Comparison of ENCODE assay signal across 20 mouse cellular contexts in genomic region chr2:72252510-72253505, GRCm38 (mm10). TPM values are rescaled to one million over a fixed set of nuclear protein-coding genes. Genes with fewer than 3 reads are reported as not detected.
DNase-seq lines count a peak whose midpoint lies in the region; ATAC-seq lines count a peak whose summit lies in the region.
"Had no signal": no experiment of that assay in that cellular context is flagged by ENCODE, and none has a peak within 500 bp of the region (broad histone marks: within the 10 kb centered on the region; RNA-seq: fewer than 3 reads in every experiment).

No protein-coding gene starts in this region.

- no peaks in the 10 kb centered on the region for H3K27me3 ChIP-seq in forebrain, embryonic 14.5 days (replicated peaks; ENCODE audit: control insufficient read depth, insufficient read depth, low read length)
- 0 out of 2 replicates have a peak, but pooled peaks cover 2% of the 10 kb centered on the region for H3K27me3 ChIP-seq in forebrain, embryonic 10.5 days (ENCODE audit: poor library complexity, severe bottlenecking)
- no peaks in the 10 kb centered on the region for H3K27me3 ChIP-seq in limb, embryonic 13.5 days
- H3K27me3 ChIP-seq in limb, embryonic 10.5 days (ENCODE audit: low read depth, poor library complexity, severe bottlenecking) = no peaks in the 10 kb centered on the region
- H3K27me3 ChIP-seq in embryonic facial prominence, embryonic 15.5 days = no peaks in the 10 kb centered on the region
- H3K27me3 ChIP-seq: embryonic facial prominence, embryonic 12.5 days had no signal

- H3K4me2 ChIP-seq in forebrain, embryonic 14.5 days (ENCODE audit: low read length) = no peak overlapping the region
- H3K4me2 ChIP-seq in limb, embryonic 13.5 days (replicated peaks) = no peak overlapping the region
- H3K4me2 ChIP-seq in embryonic facial prominence, embryonic 15.5 days (replicated peaks) = no peak overlapping the region
- H3K4me2 ChIP-seq: embryonic facial prominence, embryonic 12.5 days; liver, embryonic 11.5 days had no signal

- H3K9me3 ChIP-seq in forebrain, embryonic 14.5 days (replicated peaks; ENCODE audit: control insufficient read depth, low read length) = no peaks in the 10 kb centered on the region
- no peaks in the 10 kb centered on the region for H3K9me3 ChIP-seq in forebrain, embryonic 10.5 days
- H3K9me3 ChIP-seq in limb, embryonic 13.5 days = no peaks in the 10 kb centered on the region
- no peaks in the 10 kb centered on the region for H3K9me3 ChIP-seq in limb, embryonic 10.5 days (replicated peaks)
- no peaks in the 10 kb centered on the region for H3K9me3 ChIP-seq in embryonic facial prominence, embryonic 15.5 days (replicated peaks)
- H3K9me3 ChIP-seq: embryonic facial prominence, embryonic 12.5 days had no signal

- H3K4me3 ChIP-seq in forebrain, embryonic 14.5 days (ENCODE audit: low read depth, low read length) = no peak overlapping the region
- H3K4me3 ChIP-seq in forebrain, embryonic 10.5 days = no peak overlapping the region
- H3K4me3 ChIP-seq in limb, embryonic 13.5 days = no peak overlapping the region
- no peak overlapping the region for H3K4me3 ChIP-seq in limb, embryonic 10.5 days
- no peak overlapping the region for H3K4me3 ChIP-seq in embryonic facial prominence, embryonic 15.5 days (replicated peaks)
- H3K4me3 ChIP-seq: embryonic facial prominence, embryonic 12.5 days had no signal

- peak; percentile 65; the same call in 1 of the 2 replicates for ATAC-seq in forebrain, embryonic 14.5 days
- peak; percentile 19; the same call in 1 of the 2 replicates for ATAC-seq in limb, embryonic 13.5 days (ENCODE audit: low FRiP score, low read depth)
- ATAC-seq in embryonic facial prominence, embryonic 15.5 days (ENCODE audit: insufficient number of reproducible peaks, low FRiP score, low TSS enrichment, low read depth) = no peak
- ATAC-seq: Patski had no signal

- 35% methylated on average over 18 of the region's 18 CpGs for WGBS in forebrain, embryonic 14.5 days
- WGBS in forebrain, embryonic 10.5 days = 74% methylated on average over 18 of the region's 18 CpGs
- 43% methylated on average over 18 of the region's 18 CpGs for WGBS in limb, embryonic 13.5 days
- WGBS in limb, embryonic 10.5 days = 68% methylated on average over 18 of the region's 18 CpGs
- WGBS in embryonic facial prominence, embryonic 15.5 days = 48% methylated on average over 18 of the region's 18 CpGs

- H3K4me1 ChIP-seq in forebrain, embryonic 14.5 days (ENCODE audit: control insufficient read depth, insufficient read depth, low read length) = peaks cover 15% of the 10 kb centered on the region
- peaks cover 37% of the 10 kb centered on the region for H3K4me1 ChIP-seq in forebrain, embryonic 10.5 days
- peaks cover 37% of the 10 kb centered on the region for H3K4me1 ChIP-seq in limb, embryonic 13.5 days
- H3K4me1 ChIP-seq in limb, embryonic 10.5 days = peaks cover 34% of the 10 kb centered on the region
- H3K4me1 ChIP-seq in embryonic facial prominence, embryonic 15.5 days = peaks cover 32% of the 10 kb centered on the region

- H3K9ac ChIP-seq in forebrain, embryonic 14.5 days (ENCODE audit: low read length) = no peak overlapping the region
- no peak overlapping the region for H3K9ac ChIP-seq in limb, embryonic 13.5 days
- H3K9ac ChIP-seq in embryonic facial prominence, embryonic 15.5 days = no peak overlapping the region
- H3K9ac ChIP-seq: embryonic facial prominence, embryonic 12.5 days had no signal

- H3K27ac ChIP-seq in forebrain, embryonic 14.5 days (ENCODE audit: low read depth, low read length) = no peak overlapping the region
- H3K27ac ChIP-seq in forebrain, embryonic 10.5 days = no peak overlapping the region
- H3K27ac ChIP-seq in limb, embryonic 13.5 days = no peak overlapping the region
- H3K27ac ChIP-seq in limb, embryonic 10.5 days = no peak overlapping the region
- H3K27ac ChIP-seq in embryonic facial prominence, embryonic 15.5 days (replicated peaks) = peak overlapping the region; percentile 77
- H3K27ac ChIP-seq: embryonic facial prominence, embryonic 12.5 days had no signal

- peak; percentile 27 for DNase-seq in forebrain, embryonic 14.5 days (ENCODE audit: low spot score)
- DNase-seq in forebrain, embryonic 10.5 days (ENCODE audit: extremely low spot score, low spot score) = no peak
- DNase-seq in limb, embryonic 10.5 days (ENCODE audit: low spot score) = no peak
- DNase-seq in ES-CJ7 (ENCODE audit: low read depth, low spot score) = peak; percentile 31
- DNase-seq in thymus, postnatal 14 days = no peak
- no peak for DNase-seq in urinary bladder, postnatal 4 days (ENCODE audit: low spot score in 2 of 2)
- DNase-seq: B cell, adult 2 months; cerebellum, adult 11-12 months; cerebellum, postnatal 36 days; heart, postnatal 4 days; kidney, adult 2 months; kidney, postnatal 14 days; lung, adult 2 months; lung, postnatal 36 days; thymus, adult 18-20 months had no signal

- no peaks in the 10 kb centered on the region for H3K36me3 ChIP-seq in forebrain, embryonic 14.5 days (ENCODE audit: control insufficient read depth, insufficient read depth, low read length)
- no peaks in the 10 kb centered on the region for H3K36me3 ChIP-seq in forebrain, embryonic 10.5 days (replicated peaks)
- H3K36me3 ChIP-seq in limb, embryonic 13.5 days = no peaks in the 10 kb centered on the region
- no peaks in the 10 kb centered on the region for H3K36me3 ChIP-seq in limb, embryonic 10.5 days
- H3K36me3 ChIP-seq in embryonic facial prominence, embryonic 15.5 days = no peaks in the 10 kb centered on the region
- H3K36me3 ChIP-seq: embryonic facial prominence, embryonic 12.5 days had no signal

RNA-seq across cellular contexts. Expression of gene Map3k20, which starts 32.6 kb away (rescaled TPM):
- polyA plus RNA-seq in forebrain, embryonic 14.5 days (2014; fragmentation: Nextera tagmentation; extraction: Ambion mirVana) = 4.0 and 5.0 TPM in 2 replicates
- 6.9 and 7.6 TPM in 2 replicates for polyA plus RNA-seq in forebrain, embryonic 10.5 days (2016; fragmentation: Nextera tagmentation; extraction: Ambion mirVana)
- polyA plus RNA-seq in limb, embryonic 13.5 days (2015; fragmentation: Nextera tagmentation; extraction: Ambion mirVana) = 11.8 and 15.5 TPM in 2 replicates
- polyA plus RNA-seq in limb, embryonic 10.5 days (2016; fragmentation: Nextera tagmentation; extraction: Ambion mirVana) = 9.9 and 10.4 TPM in 2 replicates
- polyA plus RNA-seq in embryonic facial prominence, embryonic 15.5 days (2015; fragmentation: Nextera tagmentation; extraction: Ambion mirVana) = 21.0 and 23.9 TPM in 2 replicates

Comparison
In these comparisons a context has a peak if more than half of its experiments do, and no peak if none do; other contexts are left out.
1. DNase-seq: peak in forebrain, embryonic 14.5 days (single experiment) and ES-CJ7 (single experiment); none in forebrain, embryonic 10.5 days (single experiment), limb, embryonic 10.5 days (single experiment), thymus, postnatal 14 days (single experiment) and urinary bladder, postnatal 4 days (0 of 2).